Mouse (Mus musculus): Measurements from ENCODE around the gene Stk38.

Stk38 gene

DNA sequence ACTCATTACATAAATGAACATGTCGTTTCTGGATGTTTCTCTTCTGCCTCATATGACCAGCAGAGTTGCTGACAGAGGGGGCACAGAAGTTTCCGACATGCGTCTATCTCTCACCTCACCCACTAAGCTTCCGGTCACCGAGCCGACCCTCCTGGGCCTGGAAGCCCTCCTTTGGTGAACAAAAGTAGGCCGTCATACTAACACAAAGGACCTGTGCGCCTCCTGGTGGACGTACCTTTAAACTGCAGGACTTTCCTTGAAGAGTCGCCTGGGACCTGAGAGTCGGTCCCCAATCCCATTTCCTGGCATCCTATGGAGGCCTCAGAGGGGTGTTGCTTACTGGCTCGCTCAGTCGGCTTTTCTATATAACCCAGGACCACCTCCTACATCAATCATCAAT, 81.4 kb downstream of the Stk38 start:
- peak; percentile 87 for DNase-seq (ENCODE audit: low read depth)

DNA sequence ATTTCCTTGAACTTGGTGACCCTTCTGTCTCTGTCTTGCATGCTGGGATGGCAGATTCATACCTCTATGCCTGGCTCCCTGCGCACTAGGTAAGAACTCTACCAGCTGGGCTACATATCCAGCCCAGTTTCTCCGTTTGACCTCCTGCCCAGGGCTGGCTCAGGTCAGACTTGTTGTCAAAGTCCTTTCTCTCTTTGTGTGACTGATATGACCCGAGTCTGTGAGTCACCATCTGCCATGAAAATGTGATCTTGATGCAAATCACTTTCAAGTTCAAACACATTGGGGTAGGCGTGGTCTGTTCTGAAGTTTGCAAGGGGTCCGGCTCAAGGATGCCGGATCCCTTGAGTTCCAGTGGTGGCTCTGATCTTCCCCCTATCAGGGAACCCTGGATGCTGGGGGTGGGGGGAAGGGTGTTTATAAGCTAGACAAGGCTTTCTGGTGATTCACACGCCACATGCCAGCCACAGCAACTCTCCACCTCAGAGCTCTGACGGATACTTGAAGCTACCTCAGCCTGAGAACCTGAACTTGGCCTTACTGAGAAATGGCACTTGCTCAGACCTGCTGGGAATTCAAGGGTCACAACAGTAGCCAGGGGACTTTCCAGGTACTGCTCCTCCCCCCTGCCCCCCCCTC, 82.7 kb downstream of the Stk38 start:
- DNase-seq (ENCODE audit: low read depth), result no peak

DNA sequence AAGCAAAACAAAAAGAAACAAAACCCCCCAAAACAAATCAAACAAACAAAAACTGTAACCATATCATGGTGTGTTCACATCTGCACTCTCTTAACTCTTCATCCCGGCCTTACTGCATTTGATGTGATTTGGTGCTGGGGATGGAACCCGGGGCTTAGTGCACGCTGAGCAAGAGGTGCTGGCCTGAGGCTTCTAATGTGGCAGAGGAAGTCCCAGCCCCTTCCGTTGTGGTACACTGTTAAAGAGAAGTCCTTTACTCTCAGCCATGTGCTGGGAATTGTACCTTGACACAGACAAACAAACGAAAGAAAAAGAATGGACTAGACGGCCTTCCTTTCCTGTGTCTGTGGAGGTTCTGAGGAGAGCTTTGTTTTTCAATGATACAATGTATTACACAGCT, 85.7 kb downstream of the Stk38 start:
- peak; percentile 32 for DNase-seq (ENCODE audit: low read depth)

DNA sequence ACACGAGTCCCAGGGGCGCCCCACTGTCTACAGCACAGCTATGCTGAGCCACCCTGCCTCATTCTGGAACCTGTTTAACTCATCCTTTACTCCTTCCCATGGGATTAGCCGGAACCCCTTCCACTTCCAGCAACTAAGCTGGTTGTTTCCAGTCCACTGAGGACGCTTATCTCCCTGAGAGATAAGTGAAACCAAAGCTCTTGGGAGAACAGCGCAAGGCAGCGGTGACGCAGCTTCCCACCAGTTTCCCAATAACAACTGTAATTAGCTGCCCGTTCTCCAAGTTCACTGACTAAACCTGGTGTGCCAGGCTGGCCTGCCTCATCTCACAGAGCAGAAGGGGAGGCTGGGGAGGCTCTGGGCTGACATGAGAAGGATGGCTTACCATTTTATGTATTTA, 86.7 kb downstream of the Stk38 start:
- no peak for DNase-seq (ENCODE audit: low read depth)

Data from induced T-regulatory cell, adult 2 months (primary cell).